12 mouse cellular contexts compared by ENCODE assay signal in genomic region chr4:148588793-148589192, GRCm38 (mm10). TPM values are rescaled to one million over a fixed set of nuclear protein-coding genes. Genes with fewer than 3 reads are reported as not detected.
DNase-seq lines count a peak whose midpoint lies in the region.
"Had no signal": no experiment of that assay in that cellular context is flagged by ENCODE, and none has a peak within 500 bp of the region (broad histone marks: within the 10 kb centered on the region; RNA-seq: fewer than 3 reads in every experiment).

No protein-coding gene starts in this region.

- peak; percentile 50 for DNase-seq in gastrocnemius, postnatal 10 days
- no peak for DNase-seq in gastrocnemius, adult 8-10 months (ENCODE audit: low spot score in 2 of 2)
- peak; percentile 32 to 53 for DNase-seq in layer of hippocampus, postnatal 14 days (ENCODE audit: low spot score in 2 of 2)
- DNase-seq in layer of hippocampus, adult 8-10 months (ENCODE audit: low spot score in 2 of 2): no peak
- DNase-seq in right cerebral cortex, postnatal 4 days: peak; percentile 35
- no peak for DNase-seq in right cerebral cortex, postnatal 25 days
- no peak for DNase-seq in natural killer cell, adult 2 months (ENCODE audit: low spot score in 2 of 2)
- DNase-seq: adrenal gland, adult 2 months; kidney, adult 2 months; lung, postnatal 36 days; thymus, postnatal 14 days had no signal

RNA-seq across cellular contexts. Expression of gene Srm, which starts 2.5 kb away (rescaled TPM):
- total RNA-seq in gastrocnemius, postnatal 10 days (2021): 10 to 100 TPM; 25.4 to 32.8 TPM
- 10 to 100 TPM; 11.1 to 15.7 (median 12.5) TPM for total RNA-seq in gastrocnemius, adult 8-10 months (2022)
- 10 to 100 TPM; 69.0 to 73.3 TPM for total RNA-seq in layer of hippocampus, postnatal 14 days (2021)
- total RNA-seq in layer of hippocampus, adult 8-10 months (2022): 10 to 100 TPM; 66.5 to 78.3 (median 72.2) TPM

RNA-seq across cellular contexts. Expression of gene Masp2, which starts 13.6 kb away (rescaled TPM):
- total RNA-seq in gastrocnemius, postnatal 10 days (2021): under 1 TPM; 0.16 to 0.54 TPM
- under 1 TPM; 0.24 to 0.56 (median 0.53) TPM for total RNA-seq in gastrocnemius, adult 8-10 months (2022)
- total RNA-seq in layer of hippocampus, postnatal 14 days (2021): 1 to 10 TPM; 1.0 to 1.8 TPM
- total RNA-seq in layer of hippocampus, adult 8-10 months (2022): 1 to 10 TPM; 1.1 to 5.5 (median 2.9) TPM

RNA-seq across cellular contexts. Expression of gene Exosc10, which starts 30.6 kb away (rescaled TPM):
- 10 to 100 TPM; 27.0 to 32.7 TPM for total RNA-seq in gastrocnemius, postnatal 10 days (2021)
- 10 to 100 TPM; 14.7 to 20.8 (median 17.6) TPM for total RNA-seq in gastrocnemius, adult 8-10 months (2022)
- 10 to 100 TPM; 48.9 to 52.4 TPM for total RNA-seq in layer of hippocampus, postnatal 14 days (2021)
- 10 to 100 TPM; 50.1 to 52.6 (median 50.3) TPM for total RNA-seq in layer of hippocampus, adult 8-10 months (2022)

RNA-seq across cellular contexts. Expression of gene Tardbp, which starts 38.0 kb away (rescaled TPM):
- total RNA-seq in gastrocnemius, postnatal 10 days (2021): 100 to 1,000 TPM; 130 to 172 TPM
- 100 to 1,000 TPM; 116 to 129 (median 124) TPM for total RNA-seq in gastrocnemius, adult 8-10 months (2022)
- 100 to 1,000 TPM; 199 to 208 TPM for total RNA-seq in layer of hippocampus, postnatal 14 days (2021)
- 100 to 1,000 TPM; 172 to 235 (median 219) TPM for total RNA-seq in layer of hippocampus, adult 8-10 months (2022)

RNA-seq across cellular contexts. Expression of gene Gm572, which starts 54.3 kb away (rescaled TPM):
- total RNA-seq in gastrocnemius, postnatal 10 days (2021): 1 to 10 TPM; 6.9 to 8.6 TPM
- total RNA-seq in gastrocnemius, adult 8-10 months (2022): 1 to 10 TPM; 7.3 to 9.2 (median 8.8) TPM
- total RNA-seq in layer of hippocampus, postnatal 14 days (2021): not detected
- total RNA-seq in layer of hippocampus, adult 8-10 months (2022): not detected
- total RNA-seq: adrenal gland, adult 2 months; left cerebral cortex, postnatal 10 days had no signal

Comparison
In these comparisons a context has a peak if more than half of its experiments do, and no peak if none do; other contexts are left out.
1. DNase-seq: peak in gastrocnemius, postnatal 10 days (single experiment), layer of hippocampus, postnatal 14 days (2 of 2) and right cerebral cortex, postnatal 4 days (single experiment); none in gastrocnemius, adult 8-10 months (0 of 2), layer of hippocampus, adult 8-10 months (0 of 2), right cerebral cortex, postnatal 25 days (single experiment) and natural killer cell, adult 2 months (0 of 2).